Mouse (Mus musculus) lung, postnatal 0 days (tissue): ENCODE data around the gene Cerk.

ENCODE experiments used
- CTCF ChIP-seq: IDR thresholded peaks from 2 replicates; pipeline ENCODE4 v1.5.1; 2016; ENCODE audit warnings: antibody characterized with exemption, mild to moderate bottlenecking
- EP300 ChIP-seq: IDR thresholded peaks from 2 replicates; pipeline ENCODE4 v1.6.1; 2016; ENCODE audit warnings: antibody characterized with exemption, mild to moderate bottlenecking, control low read depth

GRCm38 (mm10) chr15:86105345-86105697 is 80.6 kb downstream of the Cerk start:
- TF ChIP-seq CTCF, result no peak
- no peak for TF ChIP-seq EP300
